ENCODE assay signal across 20 mouse cellular contexts in genomic region chr13:6618711-6619110, GRCm38 (mm10).
"Had no signal": no experiment of that assay in that cellular context is flagged by ENCODE, and none has a peak within 500 bp of the region (broad histone marks: within the 10 kb centered on the region; RNA-seq: fewer than 3 reads in every experiment).

No protein-coding gene starts in this region.

- H3K4me2 ChIP-seq: limb, embryonic 13.5 days; liver, embryonic 13.5 days; midbrain, embryonic 13.5 days; neural tube, embryonic 12.5 days; neural tube, embryonic 15.5 days had no signal

- H3K36me3 ChIP-seq: limb, embryonic 10.5 days; limb, embryonic 13.5 days; liver, embryonic 13.5 days; neural tube, embryonic 12.5 days had no signal

- H3K9ac ChIP-seq: limb, embryonic 13.5 days; liver, embryonic 13.5 days; midbrain, embryonic 13.5 days; neural tube, embryonic 12.5 days; neural tube, embryonic 15.5 days had no signal

- H3K27ac ChIP-seq: kidney, postnatal 0 days; limb, embryonic 10.5 days; limb, embryonic 13.5 days; liver, embryonic 13.5 days; midbrain, embryonic 13.5 days; neural tube, embryonic 12.5 days; neural tube, embryonic 15.5 days had no signal

- H3K9me3 ChIP-seq: limb, embryonic 10.5 days; limb, embryonic 13.5 days; liver, embryonic 13.5 days; midbrain, embryonic 13.5 days; neural tube, embryonic 12.5 days; neural tube, embryonic 15.5 days had no signal

- ATAC-seq: midbrain, embryonic 13.5 days; midbrain, embryonic 16.5 days had no signal

- DNase-seq: kidney, adult 2 months; kidney, postnatal 25 days; layer of hippocampus, adult 9-11 months; layer of hippocampus, postnatal 36 days; liver; liver, embryonic 13.5 days; lung, adult 2 months; lung, postnatal 14 days; lung, postnatal 4 days; thymus, adult 2 months; thymus, postnatal 14 days; thymus, postnatal 4 days had no signal

- H3K27me3 ChIP-seq: limb, embryonic 13.5 days; liver, embryonic 13.5 days; midbrain, embryonic 13.5 days; neural tube, embryonic 12.5 days; neural tube, embryonic 15.5 days had no signal

- H3K4me1 ChIP-seq: limb, embryonic 10.5 days; limb, embryonic 13.5 days; liver, embryonic 13.5 days; midbrain, embryonic 13.5 days; neural tube, embryonic 12.5 days; neural tube, embryonic 15.5 days had no signal

- H3K4me3 ChIP-seq: layer of hippocampus, adult 2 months; limb, embryonic 10.5 days; limb, embryonic 13.5 days; liver, embryonic 13.5 days; midbrain, embryonic 13.5 days; neural tube, embryonic 12.5 days; neural tube, embryonic 15.5 days had no signal
